Mouse (Mus musculus) thymus, postnatal 0 days (tissue): ENCODE measurements around the gene Mbd4. TPM values are rescaled to one million over a fixed set of nuclear protein-coding genes. Genes with fewer than 3 reads are reported as not detected.
A peak's percentile ranks its signal among the peaks of the same experiment; 100 is the strongest.

ENCODE experiments used
- DNase-seq: peaks from one replicate; pipeline ENCODE4 v3.0.0-alpha.2; 2015; ENCODE audit warnings: low spot score
- polyA plus RNA-seq: library from polyadenylated mRNA; unstranded; fragments of >200 nt; fragmentation: Nextera tagmentation; extraction: Ambion mirVana; gene quantifications from 2 replicates; pipeline ENCODE4 v1.2.1, GENCODE M21; 2015

The Mbd4 gene
- polyA plus RNA-seq, 1 experiment from 2014 or later = 20.8 TPM

GRCm38 (mm10) chr6:115814104-115814503, 39.1 kb downstream of the Mbd4 start:
- peak; percentile 50 for DNase-seq

- DNase-seq = no peak
Observed at GRCm38 (mm10) chr6:115811606-115812005, 41.6 kb downstream of the Mbd4 start.

GRCm38 (mm10) chr6:115808488-115809231, 44.5 kb downstream of the Mbd4 start, which contains the start of gene Rpl32:
Rpl32 (minus strand) TSS chr6:115808747.
- peak; percentile 92 for DNase-seq

GRCm38 (mm10) chr6:115808196-115808487, 45.0 kb downstream of the Mbd4 start:
- DNase-seq = no peak

- peak; percentile 14 for DNase-seq
Observed at GRCm38 (mm10) chr6:115807464-115808195, 45.5 kb downstream of the Mbd4 start.

GRCm38 (mm10) chr6:115804432-115805192, 48.6 kb downstream of the Mbd4 start:
- no peak for DNase-seq

GRCm38 (mm10) chr6:115803541-115804382, 49.4 kb downstream of the Mbd4 start:
- DNase-seq = peak; percentile 62

- DNase-seq = no peak
Observed at GRCm38 (mm10) chr6:115801811-115802210, 51.4 kb downstream of the Mbd4 start.

- no peak for DNase-seq
Observed at GRCm38 (mm10) chr6:115792691-115793215, 60.4 kb downstream of the Mbd4 start.

- no peak for DNase-seq
Observed at GRCm38 (mm10) chr6:115791842-115792686, 61.1 kb downstream of the Mbd4 start.

GRCm38 (mm10) chr6:115791016-115791415, 62.2 kb downstream of the Mbd4 start:
- DNase-seq = no peak

Other genes with a start within 250 kb of the Mbd4 start
- gene Raf1, start 176.7 kb downstream of the Mbd4 start, polyA plus RNA-seq = 61.5 and 67.0 TPM in 2 replicates
- gene Tmem40, start 91.0 kb downstream of the Mbd4 start, polyA plus RNA-seq = 1.4 and 2.2 TPM in 2 replicates
- gene Cand2, start 78.8 kb downstream of the Mbd4 start, polyA plus RNA-seq = 4.5 and 5.3 TPM in 2 replicates
- 3,802 and 3,817 TPM in 2 replicates for gene Rpl32, start 44.6 kb downstream of the Mbd4 start, polyA plus RNA-seq
- gene Efcab12, start 15.0 kb downstream of the Mbd4 start, polyA plus RNA-seq = 0.20 and 0.33 TPM in 2 replicates
- gene Ift122, start 99 bp upstream of the Mbd4 start, polyA plus RNA-seq = 8.2 and 11.0 TPM in 2 replicates
- 0.10 TPM in 1 of 2 replicates, not detected in the other for gene Rho, start 78.4 kb upstream of the Mbd4 start, polyA plus RNA-seq
- gene H1foo, start 91.6 kb upstream of the Mbd4 start, polyA plus RNA-seq = 0.23 and 0.28 TPM in 2 replicates
- 45.4 and 47.4 TPM in 2 replicates for gene Plxnd1, start 141.6 kb upstream of the Mbd4 start, polyA plus RNA-seq